Mouse (Mus musculus): ENCODE data around the gene Tubb5. TPM values are rescaled to one million over a fixed set of nuclear protein-coding genes. Genes with fewer than 3 reads are reported as not detected.

Gene Tubb5
- total and polyA plus RNA-seq, 2 experiments from 2014 or later = 2,151 to 3,707 TPM

GRCm38 (mm10) chr17:35836178-35836965 is 1.7 kb downstream of the Tubb5 start:
- Histone ChIP-seq H3K36me3 (ENCODE audit: insufficient read depth) (peaks cover 44% of the 10 kb centered on the region), H3K9ac (peak overlapping the region; percentile 93), H3K4me3 (ENCODE audit: low read depth, low read length) (peak overlapping the region; percentile 90), H3K9me3 (ENCODE audit: low read length) (no peaks in the 10 kb centered on the region), H3K27ac (ENCODE audit: low read depth, low read length) (peak overlapping the region; percentile 98), H3K4me2 (ENCODE audit: low read depth) (peak overlapping the region; percentile 77), H3K27me3 (ENCODE audit: insufficient read depth, low read length) (no peaks in the 10 kb centered on the region), H3K4me1 (ENCODE audit: insufficient read depth) (peaks cover 20% of the 10 kb centered on the region; the same call in 1 of the 2 replicates)
- WGBS = 7% methylated on average over 24 of the region's 24 CpGs
- ATAC-seq = peak; percentile 6
- peak; percentile 96 for DNase-seq
- peak; percentile 89 for TF ChIP-seq CTCF (IDR thresholded peaks at IDR 0.05; ENCODE audit: low read depth)

DNA sequence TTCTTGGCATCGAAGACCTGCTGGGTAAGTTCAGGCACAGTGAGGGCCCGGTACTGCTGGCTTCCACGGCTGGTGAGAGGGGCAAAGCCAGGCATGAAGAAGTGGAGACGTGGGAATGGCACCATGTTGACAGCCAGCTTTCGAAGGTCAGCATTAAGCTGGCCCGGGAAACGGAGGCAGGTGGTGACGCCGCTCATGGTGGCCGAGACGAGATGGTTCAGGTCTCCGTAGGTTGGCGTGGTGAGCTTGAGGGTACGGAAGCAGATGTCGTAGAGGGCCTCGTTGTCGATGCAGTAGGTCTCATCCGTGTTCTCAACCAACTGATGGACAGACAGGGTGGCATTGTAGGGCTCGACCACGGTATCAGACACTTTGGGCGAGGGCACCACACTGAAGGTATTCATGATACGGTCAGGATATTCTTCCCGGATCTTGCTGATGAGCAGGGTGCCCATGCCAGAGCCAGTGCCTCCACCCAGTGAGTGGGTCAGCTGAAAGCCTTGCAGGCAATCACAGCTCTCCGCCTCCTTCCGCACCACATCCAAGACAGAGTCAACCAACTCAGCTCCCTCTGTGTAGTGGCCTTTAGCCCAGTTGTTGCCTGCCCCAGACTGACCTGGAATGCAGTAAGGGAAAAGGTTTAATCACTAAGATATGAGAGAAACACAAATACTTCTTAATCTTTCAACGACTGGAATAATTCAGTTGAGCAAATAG is 2.5 kb downstream of the Tubb5 start:
- Histone ChIP-seq H3K27ac (ENCODE audit: low read depth, low read length) (no peak overlapping the region), H3K4me3 (ENCODE audit: low read depth, low read length) (peak overlapping the region; percentile 90), H3K4me1 (ENCODE audit: insufficient read depth) (peaks cover 18% of the 10 kb centered on the region; the same call in 1 of the 2 replicates), H3K27me3 (ENCODE audit: insufficient read depth, low read length) (no peaks in the 10 kb centered on the region), H3K9ac (peak overlapping the region; percentile 93), H3K36me3 (ENCODE audit: insufficient read depth) (peaks cover 52% of the 10 kb centered on the region), H3K4me2 (ENCODE audit: low read depth) (peak overlapping the region; percentile 77), H3K9me3 (ENCODE audit: low read length) (no peaks in the 10 kb centered on the region)
- DNase-seq (no peak), ATAC-seq (no peak)
- WGBS = 65% methylated on average over 26 of the region's 26 CpGs
- TF ChIP-seq CTCF (IDR thresholded peaks at IDR 0.05; ENCODE audit: low read depth) = no peak

DNA sequence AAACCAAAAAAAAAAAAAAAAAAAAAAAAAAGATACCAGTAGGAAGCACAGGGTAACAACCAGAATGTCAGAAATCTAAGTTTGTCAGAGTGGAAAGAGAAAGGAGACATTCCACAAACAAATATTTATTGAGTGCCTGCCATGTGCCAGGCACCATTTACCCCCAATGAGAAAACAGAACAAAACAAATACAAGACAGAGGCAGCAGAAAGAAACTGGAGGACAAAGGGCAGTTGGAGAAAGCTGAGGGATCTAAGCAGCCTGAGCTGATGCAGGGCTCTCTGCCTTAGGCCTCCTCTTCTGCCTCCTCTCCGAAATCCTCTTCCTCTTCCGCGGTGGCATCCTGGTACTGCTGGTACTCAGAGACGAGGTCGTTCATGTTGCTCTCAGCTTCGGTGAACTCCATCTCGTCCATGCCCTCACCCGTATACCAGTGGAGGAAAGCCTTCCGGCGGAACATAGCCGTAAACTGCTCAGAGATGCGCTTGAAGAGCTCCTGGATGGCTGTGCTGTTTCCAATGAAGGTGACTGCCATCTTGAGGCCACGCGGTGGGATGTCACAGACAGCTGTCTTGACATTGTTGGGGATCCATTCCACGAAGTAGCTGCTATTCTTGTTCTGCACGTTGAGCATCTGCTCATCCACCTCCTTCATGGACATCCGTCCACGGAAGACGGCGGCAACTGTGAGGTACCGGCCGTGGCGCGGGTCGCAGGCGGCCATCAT is 3.2 kb downstream of the Tubb5 start:
- Histone ChIP-seq H3K9me3 (ENCODE audit: low read length) (no peaks in the 10 kb centered on the region), H3K27ac (ENCODE audit: low read depth, low read length) (no peak overlapping the region; the same call in 1 of the 2 replicates), H3K4me2 (ENCODE audit: low read depth) (peak overlapping the region; percentile 77), H3K4me1 (ENCODE audit: insufficient read depth) (peaks cover 16% of the 10 kb centered on the region; the same call in 1 of the 2 replicates), H3K9ac (peak overlapping the region; percentile 22; the same call in 1 of the 2 replicates), H3K4me3 (ENCODE audit: low read depth, low read length) (peak overlapping the region; percentile 90), H3K36me3 (ENCODE audit: insufficient read depth) (peaks cover 54% of the 10 kb centered on the region), H3K27me3 (ENCODE audit: insufficient read depth, low read length) (no peaks in the 10 kb centered on the region)
- TF ChIP-seq CTCF (IDR thresholded peaks at IDR 0.05; ENCODE audit: low read depth) = peak; percentile 29; the same call in 1 of the 2 replicates
- ATAC-seq (no peak), DNase-seq (peak; percentile 51)
- 64% methylated on average over 26 of the region's 26 CpGs for WGBS

GRCm38 (mm10) chr17:35833894-35834293 is 4.2 kb downstream of the Tubb5 start:
- Histone ChIP-seq H3K27me3 (ENCODE audit: insufficient read depth, low read length) (no peaks in the 10 kb centered on the region), H3K4me2 (ENCODE audit: low read depth) (peak overlapping the region; percentile 28), H3K27ac (ENCODE audit: low read depth, low read length) (no peak overlapping the region), H3K4me1 (ENCODE audit: insufficient read depth) (peaks cover 16% of the 10 kb centered on the region; the same call in 1 of the 2 replicates), H3K9ac (0 out of 2 replicates have a peak overlapping the region, but pooled peaks have one; percentile 7), H3K36me3 (ENCODE audit: insufficient read depth) (peaks cover 54% of the 10 kb centered on the region), H3K4me3 (ENCODE audit: low read depth, low read length) (no peak overlapping the region), H3K9me3 (ENCODE audit: low read length) (no peaks in the 10 kb centered on the region)
- 54% methylated on average over 5 of the region's 5 CpGs for WGBS
- no peak for ATAC-seq
- DNase-seq = no peak
- no peak for TF ChIP-seq CTCF (IDR thresholded peaks at IDR 0.05; ENCODE audit: low read depth)

DNA sequence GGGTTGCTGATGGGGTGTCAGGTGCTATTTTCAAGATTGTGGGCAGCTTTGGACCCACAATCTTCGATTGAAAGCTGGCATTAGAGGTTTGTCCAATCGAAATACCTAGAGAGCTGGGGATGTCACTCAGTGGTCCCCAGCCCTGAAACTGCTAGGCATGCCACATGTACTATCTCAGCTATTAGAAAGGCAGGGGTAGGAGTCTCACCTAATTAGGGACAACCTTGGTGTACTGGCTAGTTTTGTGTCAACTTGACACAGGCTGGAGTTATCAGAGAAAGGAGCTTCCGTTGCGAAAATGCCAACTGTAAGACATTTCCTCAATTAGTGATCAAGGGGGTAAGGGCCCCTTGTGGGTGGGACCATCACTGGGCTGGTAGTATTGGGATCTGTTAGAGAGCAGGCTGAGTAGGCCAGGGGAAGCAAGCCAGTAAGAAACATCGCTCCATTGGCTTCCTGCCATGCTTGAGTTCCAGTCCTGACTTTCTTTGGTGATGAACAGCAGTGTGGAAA is 4.8 kb downstream of the Tubb5 start:
- H3K27me3 ChIP-seq (ENCODE audit: insufficient read depth, low read length) = no peaks in the 10 kb centered on the region
- 18% methylated on average over 5 of the region's 5 CpGs for WGBS
- H3K4me3 ChIP-seq (ENCODE audit: low read depth, low read length) = no peak overlapping the region
- H3K9ac ChIP-seq = no peak overlapping the region
- no peak for TF ChIP-seq CTCF (IDR thresholded peaks at IDR 0.05; ENCODE audit: low read depth)
- H3K36me3 ChIP-seq (ENCODE audit: insufficient read depth) = peaks cover 54% of the 10 kb centered on the region
- peak overlapping the region; percentile 28; the same call in 1 of the 2 replicates for H3K4me2 ChIP-seq (ENCODE audit: low read depth)
- ATAC-seq (no peak), DNase-seq (peak; percentile 57)
- no peak overlapping the region for H3K27ac ChIP-seq (ENCODE audit: low read depth, low read length)
- H3K9me3 ChIP-seq (ENCODE audit: low read length) = no peaks in the 10 kb centered on the region
- H3K4me1 ChIP-seq (ENCODE audit: insufficient read depth) = peaks cover 16% of the 10 kb centered on the region; the same call in 1 of the 2 replicates
